Mouse (Mus musculus): ENCODE data around the gene Lhfpl5.

DNA sequence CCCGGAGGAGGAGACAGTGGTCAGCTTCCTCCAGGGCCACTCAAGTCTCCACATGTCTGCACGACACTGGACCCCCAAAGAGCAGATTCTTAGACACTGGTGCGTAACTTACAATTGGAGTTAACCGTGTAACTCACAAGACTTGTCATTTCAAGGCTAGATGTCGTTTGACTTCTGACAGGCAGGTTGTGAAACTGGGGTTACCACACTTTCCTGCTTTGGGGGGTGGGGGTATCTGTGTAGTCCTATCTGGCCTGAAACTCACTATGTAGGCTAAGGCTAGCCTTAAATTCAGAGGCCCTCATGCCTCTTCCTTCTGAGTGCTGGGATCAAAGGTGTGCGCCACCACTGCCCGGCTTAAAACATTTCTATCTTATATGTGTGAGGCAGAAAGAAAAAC is 42.9 kb upstream of the Lhfpl5 start:
- no peak for TF ChIP-seq POLR2A (IDR thresholded peaks at IDR 0.05; ENCODE audit: insufficient read depth, low read depth, low read length)
- TF ChIP-seq CTCF (IDR thresholded peaks at IDR 0.05), result no peak
- no peak for TF ChIP-seq EP300 (IDR thresholded peaks at IDR 0.05; ENCODE audit: insufficient read depth, low read depth, low read length)

Data from heart, adult 2 months (tissue).